Mouse (Mus musculus) spleen, postnatal 14 days (tissue): Measurements from ENCODE around the gene Ccl20.

Source experiments
- DNase-seq, 2 experiments: peaks; one replicate each; pipeline ENCODE4 v3.0.0; 2021 to 2022; ENCODE audit warnings: low spot score in 2 of 2

The Ccl20 gene

DNA sequence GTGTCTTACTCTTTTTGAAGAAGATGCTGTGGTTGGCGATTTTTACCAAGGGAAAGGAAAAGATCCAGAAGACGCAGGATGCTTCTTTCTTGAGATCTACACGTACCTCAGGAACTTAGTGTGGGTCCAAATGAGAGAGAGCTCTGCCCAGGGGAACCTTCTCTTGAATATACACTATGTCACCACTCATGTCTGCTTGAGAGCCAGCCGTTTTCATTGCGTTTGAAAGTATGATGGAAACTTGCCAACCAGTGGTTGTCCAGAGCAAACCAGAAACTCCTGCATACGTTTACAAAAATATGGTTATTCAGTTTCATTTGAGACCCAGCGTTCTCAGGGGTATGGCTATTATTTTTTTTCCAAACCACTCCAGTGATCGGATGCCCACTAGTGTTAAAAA, 24.9 kb downstream of the Ccl20 start:
- no peak for DNase-seq

GRCm38 (mm10) chr1:83142055-83142454, 25.5 kb downstream of the Ccl20 start:
- no peak for DNase-seq

DNA sequence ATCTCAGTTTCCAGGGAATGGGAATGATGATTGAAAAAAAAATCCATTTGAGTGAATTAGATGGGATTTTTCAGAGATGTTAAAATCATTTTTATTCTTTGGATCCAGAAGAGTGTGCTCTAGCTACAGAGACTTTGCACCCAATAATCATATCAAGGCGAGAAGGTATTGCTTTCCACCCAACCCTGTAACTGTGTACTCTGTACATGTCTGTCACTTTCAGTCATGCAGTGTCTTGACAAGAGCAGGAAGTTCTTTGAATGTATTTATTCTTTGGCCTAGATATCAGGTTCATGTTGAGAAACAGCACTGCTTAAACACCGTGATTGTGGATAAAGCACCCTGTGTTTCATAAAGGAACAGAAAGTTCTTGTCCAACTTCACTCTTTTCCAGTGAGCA, 30.0 kb downstream of the Ccl20 start:
- no peak for DNase-seq

GRCm38 (mm10) chr1:83150227-83150626, 33.7 kb downstream of the Ccl20 start:
- DNase-seq = no peak

DNA sequence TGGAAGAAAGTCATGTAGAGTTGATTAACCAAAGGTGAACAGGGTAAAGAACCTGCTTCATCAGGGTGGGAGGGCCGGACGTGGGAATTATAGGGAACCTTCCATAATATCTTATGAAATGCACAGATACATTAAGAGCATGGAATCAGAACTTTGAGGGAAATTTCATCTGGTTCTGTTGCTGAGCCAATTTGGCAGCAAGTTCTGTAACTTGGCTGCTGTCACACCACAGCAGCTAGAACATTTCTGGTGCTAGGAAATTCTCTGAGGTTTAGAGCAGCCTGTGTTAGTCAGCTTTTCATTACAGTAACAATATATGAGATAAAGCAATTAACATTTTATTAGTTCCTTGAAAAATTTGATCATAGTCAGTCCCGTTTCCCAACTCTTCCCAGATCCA, 36.4 kb downstream of the Ccl20 start:
- no peak for DNase-seq

GRCm38 (mm10) chr1:83156876-83157275, 40.3 kb downstream of the Ccl20 start:
- no peak for DNase-seq

DNA sequence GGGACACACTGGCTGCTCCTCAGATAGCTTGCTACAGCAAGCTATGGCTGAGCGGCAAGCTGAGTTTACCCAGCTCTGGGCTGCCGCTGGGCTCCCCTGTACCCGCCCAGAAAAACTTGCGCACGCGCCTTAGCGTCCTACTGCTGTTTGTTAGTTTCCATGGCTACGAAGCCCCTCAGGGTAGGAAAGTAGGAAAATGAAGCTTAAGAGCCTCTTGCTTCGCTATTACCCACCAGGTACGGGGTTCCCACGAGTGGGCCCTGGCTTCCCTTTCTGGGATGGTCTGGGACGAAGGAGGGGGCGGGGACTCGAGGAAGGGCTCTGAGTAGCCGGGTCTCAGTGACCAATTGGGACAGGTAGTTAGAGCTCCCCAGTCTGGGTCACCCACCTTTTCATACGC, 43.0 kb downstream of the Ccl20 start, which contains the start of gene Daw1:
Gene Daw1, plus strand, starts transcription at position 150 of the 400 bp plus-strand sequence.
- no peak for DNase-seq

- DNase-seq = no peak
Observed at GRCm38 (mm10) chr1:83161658-83162057, 45.1 kb downstream of the Ccl20 start.

GRCm38 (mm10) chr1:83164027-83164426, 47.5 kb downstream of the Ccl20 start:
- DNase-seq = no peak
